Comparison of ENCODE assay signal across 31 mouse cellular contexts in genomic region chr6:31188066-31188465, GRCm38 (mm10).
DNase-seq lines count a peak whose midpoint lies in the region; ATAC-seq and TF ChIP-seq lines count a peak whose summit lies in the region.
"Had no signal": no experiment of that assay in that cellular context is flagged by ENCODE, and none has a peak within 500 bp of the region (broad histone marks: within the 10 kb centered on the region; RNA-seq: fewer than 3 reads in every experiment).

No protein-coding gene starts in this region.

- TF ChIP-seq CTCF in gastrocnemius, adult 2 months (IDR thresholded peaks at IDR 0.05), result no peak

- H3K4me3 ChIP-seq in gastrocnemius, adult 2 months, result peak overlapping the region; percentile 26
- peak overlapping the region; percentile 62 for H3K4me3 ChIP-seq in megakaryocyte, embryonic 14.5 days (replicated peaks)
- H3K4me3 ChIP-seq: embryonic facial prominence, embryonic 12.5 days; heart, embryonic 13.5 days; limb, embryonic 13.5 days; liver, embryonic 13.5 days; myocyte; neural tube, embryonic 12.5 days had no signal

- DNase-seq in gastrocnemius, adult 2 months, result peak; percentile 24
- DNase-seq in gastrocnemius, postnatal 10 days, result no peak
- peak; percentile 24 for DNase-seq in splenic B cell, adult 2 months (ENCODE audit: low read depth, low spot score)
- DNase-seq in right cerebral cortex, postnatal 14 days, result no peak
- DNase-seq in cerebellum, adult 8-10 months, result no peak
- DNase-seq: adrenal gland, adult 2 months; adrenal gland, postnatal 36 days; cerebellum, adult 2 months; cerebellum, postnatal 25 days; embryo, embryonic 11 days; gastrocnemius, postnatal 36 days; heart, postnatal 10 days; kidney, adult 18-20 months; kidney, postnatal 4 days; liver, embryonic 13.5 days; lung, adult 2 months; lung, postnatal 14 days; right cerebral cortex, adult 18-20 months; right cerebral cortex, postnatal 4 days; thymus, postnatal 25 days had no signal

- ATAC-seq in megakaryocyte, adult 5-6 weeks (ENCODE audit: poor library complexity, severe bottlenecking), result no peak
- ATAC-seq in activated CD4-positive, CD25-positive, alpha-beta regulatory T cell, adult 4 months, result peak; percentile 22
- ATAC-seq: forebrain, embryonic 14.5 days had no signal

- 0 out of 2 replicates have a peak, but pooled peaks cover 4% of the 10 kb centered on the region for H3K9me3 ChIP-seq in megakaryocyte, embryonic 14.5 days
- H3K9me3 ChIP-seq: embryonic facial prominence, embryonic 12.5 days; limb, embryonic 13.5 days; liver, embryonic 13.5 days; neural tube, embryonic 12.5 days had no signal

- H3K27me3 ChIP-seq in megakaryocyte, embryonic 14.5 days (replicated peaks), result no peaks in the 10 kb centered on the region
- H3K27me3 ChIP-seq in splenic B cell, adult 2 months (ENCODE audit: control insufficient read depth, insufficient read depth, low read length, poor library complexity, severe bottlenecking), result no peaks in the 10 kb centered on the region
- H3K27me3 ChIP-seq: embryonic facial prominence, embryonic 12.5 days; heart, embryonic 13.5 days; limb, embryonic 13.5 days; liver, embryonic 13.5 days; neural tube, embryonic 12.5 days had no signal

- intact Hi-C loops in gastrocnemius, adult 2 months (cut with DNase I), result no loop called here

- H3K4me1 ChIP-seq in megakaryocyte, embryonic 14.5 days, result peaks cover 72% of the 10 kb centered on the region
- H3K4me1 ChIP-seq: embryonic facial prominence, embryonic 12.5 days; limb, embryonic 13.5 days; neural tube, embryonic 12.5 days had no signal

- peaks cover 61% of the 10 kb centered on the region for H3K36me3 ChIP-seq in megakaryocyte, embryonic 14.5 days (replicated peaks; ENCODE audit: low read length)
- no peaks in the 10 kb centered on the region for H3K36me3 ChIP-seq in splenic B cell, adult 2 months (ENCODE audit: control insufficient read depth, insufficient read depth, low read length, poor library complexity, severe bottlenecking)
- H3K36me3 ChIP-seq: embryonic facial prominence, embryonic 12.5 days; heart, embryonic 13.5 days; limb, embryonic 13.5 days; liver, embryonic 13.5 days; neural tube, embryonic 12.5 days had no signal

- H3K27ac ChIP-seq in gastrocnemius, adult 2 months, result peak overlapping the region; percentile 51
- H3K27ac ChIP-seq: embryonic facial prominence, embryonic 12.5 days; heart, embryonic 13.5 days; hindbrain, embryonic 14.5 days; kidney, postnatal 0 days; limb, embryonic 13.5 days; liver, embryonic 13.5 days; neural tube, embryonic 12.5 days had no signal

Comparison
In these comparisons a context has a peak if more than half of its experiments do, and no peak if none do; other contexts are left out.
1. DNase-seq: peak in gastrocnemius, adult 2 months (single experiment) and splenic B cell, adult 2 months (single experiment); none in gastrocnemius, postnatal 10 days (single experiment), right cerebral cortex, postnatal 14 days (single experiment) and cerebellum, adult 8-10 months (single experiment).